Mouse (Mus musculus): ENCODE measurements at regions not wholly inside any gene's neighbourhood (a gene's known extent, or its start where the extent isn't known, plus 50 kb on each side); places are given as distances from the start of the nearest gene placed in this dataset.

DNA sequence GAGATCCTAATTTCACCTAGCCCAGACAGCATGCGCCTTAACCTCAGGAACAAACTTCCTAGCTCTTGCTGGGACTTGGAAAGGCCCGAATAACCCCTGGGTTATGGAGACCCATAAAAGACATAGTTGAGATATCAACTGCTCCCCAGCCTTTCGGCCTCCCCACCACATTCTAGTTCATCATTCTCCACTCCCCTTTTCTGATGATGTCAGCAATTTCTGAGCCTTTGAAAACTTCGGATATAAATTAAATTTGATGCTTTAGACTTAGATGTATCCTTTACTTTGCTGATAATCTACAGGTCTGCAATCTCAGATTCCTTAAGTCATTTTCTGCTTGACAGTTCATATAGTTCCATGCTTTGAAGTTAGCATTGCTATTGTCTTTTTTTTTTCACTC is 149.3 kb downstream of the Cysltr2 start:
- Histone ChIP-seq H3K36me3 (ENCODE audit: control insufficient read depth in 1 of 2, insufficient read depth in 2 of 2, low read length in 2 of 2) (no peaks in the 10 kb centered on the region), H3K27me3 (ENCODE audit: control insufficient read depth in 1 of 2, insufficient read depth in 2 of 2, low read length in 2 of 2) (no peaks in the 10 kb centered on the region), H3K27ac (ENCODE audit: control insufficient read depth, low read depth, low read length) (no peak overlapping the region), H3K4me1 (ENCODE audit: control insufficient read depth in 1 of 2, insufficient read depth in 2 of 2, low read length in 2 of 2) (no peaks in the 10 kb centered on the region), H3K79me2 (ENCODE audit: control insufficient read depth, insufficient read depth, low read length, poor library complexity) (no peaks in the 10 kb centered on the region), H3K9me3 (replicated peaks; ENCODE audit: insufficient read depth, low read length) (no peaks in the 10 kb centered on the region), H3K4me3 (ENCODE audit: control insufficient read depth in 1 of 2, insufficient read depth in 1 of 2, low read depth in 2 of 2, low read length in 2 of 2) (no peak overlapping the region), H3K9ac (ENCODE audit: control insufficient read depth, low read depth, low read length, poor library complexity, severe bottlenecking) (no peak overlapping the region)
- DNase-seq (ENCODE audit: low read depth, low spot score), result no peak
- TF ChIP-seq MAFK (IDR thresholded peaks at IDR 0.05; ENCODE audit: borderline replicate concordance, low read depth, low read length), result peak; percentile 62; the same call in 1 of the 2 replicates
- no peak for TF ChIP-seq ZNF384 (IDR thresholded peaks at IDR 0.05; ENCODE audit: low read depth, low read length)
- no peak for TF ChIP-seq ZMIZ1 (IDR thresholded peaks at IDR 0.05; ENCODE audit: low read depth, low read length)
- TF ChIP-seq HCFC1 (IDR thresholded peaks at IDR 0.05; ENCODE audit: low read depth, low read length), result no peak
- no peak for TF ChIP-seq JUND (IDR thresholded peaks at IDR 0.05; ENCODE audit: low read depth, low read length)
- TF ChIP-seq EP300 (IDR thresholded peaks at IDR 0.05; ENCODE audit: low read depth in 1 of 2, low read length in 2 of 2), result no peak

DNA sequence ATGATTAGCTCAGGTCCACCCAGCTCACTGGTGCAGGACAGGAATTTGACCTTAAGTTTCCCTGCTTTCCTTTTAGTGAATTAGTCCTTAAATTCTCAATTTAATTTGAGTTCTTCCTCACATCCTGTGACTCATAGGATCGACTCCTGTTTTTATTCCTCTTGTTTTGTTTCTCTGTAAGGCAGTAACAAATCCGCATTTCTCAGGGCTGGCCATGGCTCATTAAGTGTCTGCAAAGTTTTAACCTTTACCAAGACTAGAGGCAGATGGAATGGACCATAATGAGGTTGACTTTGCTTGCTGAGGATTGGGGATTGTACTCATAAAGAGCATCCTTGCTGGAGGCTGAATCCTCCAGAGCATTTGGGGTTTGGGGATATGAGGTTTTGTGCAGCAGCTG is 156.6 kb downstream of the Cysltr2 start:
- Histone ChIP-seq H3K4me3 (ENCODE audit: control insufficient read depth in 1 of 2, insufficient read depth in 1 of 2, low read depth in 2 of 2, low read length in 2 of 2) (no peak overlapping the region), H3K27ac (ENCODE audit: control insufficient read depth, low read depth, low read length) (no peak overlapping the region), H3K9ac (ENCODE audit: control insufficient read depth, low read depth, low read length, poor library complexity, severe bottlenecking) (no peak overlapping the region), H3K79me2 (ENCODE audit: control insufficient read depth, insufficient read depth, low read length, poor library complexity) (no peaks in the 10 kb centered on the region), H3K9me3 (replicated peaks; ENCODE audit: insufficient read depth, low read length) (no peaks in the 10 kb centered on the region), H3K27me3 (ENCODE audit: control insufficient read depth in 1 of 2, insufficient read depth in 2 of 2, low read length in 2 of 2) (peaks cover 0 to 1% of the 10 kb centered on the region in 2 experiments; a peak in 1 of 4 replicates), H3K4me1 (ENCODE audit: control insufficient read depth in 1 of 2, insufficient read depth in 2 of 2, low read length in 2 of 2) (no peaks in the 10 kb centered on the region), H3K36me3 (ENCODE audit: control insufficient read depth in 1 of 2, insufficient read depth in 2 of 2, low read length in 2 of 2) (no peaks in the 10 kb centered on the region)
- no peak for TF ChIP-seq RAD21 (IDR thresholded peaks at IDR 0.05; ENCODE audit: low read depth, low read length)
- TF ChIP-seq BHLHE40 (IDR thresholded peaks at IDR 0.05; ENCODE audit: borderline replicate concordance, low read depth, low read length), result no peak
- no peak for TF ChIP-seq POLR2A (IDR thresholded peaks at IDR 0.05; ENCODE audit: control insufficient read depth in 1 of 2, insufficient read depth in 1 of 2, low read depth in 1 of 2, low read length in 2 of 2, poor library complexity in 1 of 2)
- no peak for TF ChIP-seq USF2 (IDR thresholded peaks at IDR 0.05; ENCODE audit: borderline replicate concordance in 1 of 2, insufficient read depth in 1 of 2, low read depth in 1 of 2, low read length in 2 of 2)
- no peak for TF ChIP-seq GABPA (IDR thresholded peaks at IDR 0.05; ENCODE audit: low read depth, low read length)
- no peak for TF ChIP-seq E2F4 (IDR thresholded peaks at IDR 0.05; ENCODE audit: borderline replicate concordance, low read depth, low read length)
- TF ChIP-seq MYC (IDR thresholded peaks at IDR 0.05; ENCODE audit: low read depth, low read length), result no peak
- no peak for TF ChIP-seq UBTF (IDR thresholded peaks at IDR 0.05; ENCODE audit: borderline replicate concordance, insufficient read depth, low read depth, low read length)
- TF ChIP-seq SMC3 (IDR thresholded peaks at IDR 0.05; ENCODE audit: low read depth, low read length), result no peak
- no peak for TF ChIP-seq NRF1 (IDR thresholded peaks at IDR 0.05; ENCODE audit: insufficient read depth, low read depth, low read length, poor library complexity, severe bottlenecking)
- no peak for TF ChIP-seq ZKSCAN1 (IDR thresholded peaks at IDR 0.05; ENCODE audit: low read depth, low read length)
- no peak for TF ChIP-seq RCOR1 (IDR thresholded peaks at IDR 0.05; ENCODE audit: low read depth, low read length)
- no peak for TF ChIP-seq MAFK (IDR thresholded peaks at IDR 0.05; ENCODE audit: borderline replicate concordance, low read depth, low read length)
- no peak for DNase-seq (ENCODE audit: low read depth, low spot score)

Data from MEL (cell line).